Mouse (Mus musculus) gastrocnemius, postnatal 36 days (tissue): ENCODE results near the gene Map2k3. TPM values are rescaled to one million over a fixed set of nuclear protein-coding genes. Genes with fewer than 3 reads are reported as not detected.
"Not testable (repeated sequence)": the region's sequence is repeated elsewhere in the genome, so short reads cannot be mapped to it uniquely, and the experiment has no call there.

Experiments used
- DNase-seq, 2 experiments: peaks; one replicate each; pipeline ENCODE4 v3.0.0; 2022
- intact Hi-C: fragments of 180-260 bp; cut with DNase I; formaldehyde crosslinking; loops from one replicate; pipeline ENCODE4 v1.15.1; 2025
- long read RNA-seq, 2 experiments: library from polyadenylated mRNA; stranded (forward); transcript quantifications; one replicate each; pipeline ENCODE4 v2.0.0; 2021
- total RNA-seq, 2 experiments: library from RNA; stranded (reverse); gene quantifications; 2 replicates each; pipeline ENCODE4 v1.2.3; 2021

The Map2k3 gene
- total RNA-seq: 100 to 1,000 TPM; 172 to 192 TPM
- long read RNA-seq, experiment 1, transcript Map2k3-201 (12 exons, 2,198 nt): major isoform, 214 of 248 reads
- long read RNA-seq, experiment 1, partial matches to known transcripts: 27 of 248 reads
- long read RNA-seq, experiment 1, other reads (novel, unspliced or antisense): 6 of 248 reads
- long read RNA-seq, experiment 2, transcript Map2k3-201 (12 exons, 2,198 nt): major isoform, 233 of 269 reads
- long read RNA-seq, experiment 2, partial matches to known transcripts: 22 of 269 reads
- long read RNA-seq, experiment 2, other reads (novel, unspliced or antisense): 13 of 269 reads

GRCm38 (mm10) chr11:60931869-60932481, at the start of gene Map2k3:
Map2k3 (plus strand) TSS chr11:60932033.
- intact Hi-C loops: loop anchor here (5.0 kb wide), 1 partner anchor 200 kb away; no protein-coding TSS in a partner anchor
- DNase-seq: peak; percentile 89 to 97

- intact Hi-C loops: no loop called here
- no peak for DNase-seq
These were observed 49.4 kb upstream of the Map2k3 start for GRCm38 (mm10) chr11:60882386-60882785.

- intact Hi-C loops, DNase-seq: not testable (repeated sequence)
These were observed 44.8 kb upstream of the Map2k3 start for GRCm38 (mm10) chr11:60886986-60887385.

- no peak for DNase-seq
- intact Hi-C loops: no loop called here
These were observed 42.0 kb upstream of the Map2k3 start for GRCm38 (mm10) chr11:60889861-60890260.

- DNase-seq: no peak
- intact Hi-C loops: no loop called here
These were observed 41.5 kb upstream of the Map2k3 start for GRCm38 (mm10) chr11:60890286-60890685.

GRCm38 (mm10) chr11:60890744-60891143, 41.1 kb upstream of the Map2k3 start:
- intact Hi-C loops: no loop called here
- DNase-seq: no peak

GRCm38 (mm10) chr11:60895915-60896314, 35.9 kb upstream of the Map2k3 start:
- intact Hi-C loops: no loop called here
- no peak for DNase-seq

- intact Hi-C loops: no loop called here
- no peak for DNase-seq
These were observed 29.8 kb upstream of the Map2k3 start for GRCm38 (mm10) chr11:60902001-60902400.

- no peak for DNase-seq
- intact Hi-C loops: no loop called here
These were observed 29.3 kb upstream of the Map2k3 start for GRCm38 (mm10) chr11:60902486-60902885.

GRCm38 (mm10) chr11:60903661-60904061, 28.2 kb upstream of the Map2k3 start:
- intact Hi-C loops: no loop called here
- DNase-seq: no peak

- intact Hi-C loops: no loop called here
- no peak for DNase-seq
These were observed 26.3 kb upstream of the Map2k3 start for GRCm38 (mm10) chr11:60905407-60906120.

- intact Hi-C loops: no loop called here
- DNase-seq: no peak
These were observed 25.4 kb upstream of the Map2k3 start for GRCm38 (mm10) chr11:60906449-60906848.

- intact Hi-C loops: no loop called here
These were observed 23.8 kb upstream of the Map2k3 start for GRCm38 (mm10) chr11:60908073-60908472.

GRCm38 (mm10) chr11:60909626-60910025, 22.2 kb upstream of the Map2k3 start:
- intact Hi-C loops: no loop called here
- DNase-seq: no peak

More at GRCm38 (mm10) chr11:60908073-60908472, 23.8 kb upstream of the Map2k3 start:
- no peak for DNase-seq

- DNase-seq: no peak
- intact Hi-C loops: no loop called here
These were observed 19.3 kb upstream of the Map2k3 start for GRCm38 (mm10) chr11:60912525-60912973.

- intact Hi-C loops: no loop called here
- peak; percentile 84 to 88 for DNase-seq
These were observed 18.3 kb upstream of the Map2k3 start for GRCm38 (mm10) chr11:60913301-60914196.

GRCm38 (mm10) chr11:60914491-60914890, 17.3 kb upstream of the Map2k3 start, which contains the start of gene Natd1:
Natd1 (minus strand) TSS chr11:60914750.
- intact Hi-C loops: no loop called here
- no peak for DNase-seq

- intact Hi-C loops: no loop called here
- no peak for DNase-seq
These were observed 16.6 kb upstream of the Map2k3 start for GRCm38 (mm10) chr11:60915201-60915600.

GRCm38 (mm10) chr11:60920021-60920420, 11.8 kb upstream of the Map2k3 start:
- intact Hi-C loops: no loop called here

GRCm38 (mm10) chr11:60922195-60922594, 9.6 kb upstream of the Map2k3 start:
- DNase-seq: no peak
- intact Hi-C loops: no loop called here

More at GRCm38 (mm10) chr11:60920021-60920420, 11.8 kb upstream of the Map2k3 start:
- no peak for DNase-seq
